Comparison of ENCODE assay signal across 7 mouse cellular contexts in the genomic region with DNA sequence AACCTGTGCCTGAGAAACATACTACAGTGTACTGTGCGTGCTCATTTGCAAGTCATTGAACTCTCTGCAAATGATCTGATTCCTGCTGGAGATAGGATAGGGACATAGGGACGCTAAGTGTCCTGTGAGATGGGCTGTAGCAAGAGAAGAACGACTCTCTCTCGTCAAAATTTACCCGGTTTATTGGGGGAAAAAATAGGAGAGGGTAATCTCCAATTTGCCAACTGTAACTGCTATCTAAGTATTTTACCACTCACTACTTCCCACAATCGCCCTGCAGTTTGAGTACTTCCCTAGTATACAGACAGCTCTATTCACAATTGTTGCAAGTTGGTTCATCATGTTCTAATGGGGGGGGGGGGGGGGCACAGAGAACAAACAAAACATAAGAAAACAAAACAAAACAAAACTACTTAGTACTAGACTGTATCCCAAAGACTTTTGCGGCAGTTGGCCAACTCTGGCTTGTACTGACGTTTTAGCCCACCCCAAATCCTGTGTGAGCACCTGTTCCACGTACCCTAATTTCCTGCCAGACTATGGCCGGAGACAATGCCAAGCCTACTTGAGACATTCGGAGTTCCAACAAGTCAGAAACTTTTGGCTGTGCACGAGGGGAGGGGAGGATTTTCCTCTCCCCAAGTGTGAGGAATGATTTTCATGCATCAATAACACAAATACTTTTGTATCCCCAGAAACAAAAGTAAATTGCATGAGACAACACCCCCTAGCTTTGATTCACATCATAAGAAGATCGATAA. TPM values are rescaled to one million over a fixed set of nuclear protein-coding genes. Genes with fewer than 3 reads are reported as not detected.
DNase-seq lines count a peak whose midpoint lies in the region; ATAC-seq and TF ChIP-seq lines count a peak whose summit lies in the region.

No protein-coding gene starts in this region.

- H3K9ac ChIP-seq in lung, embryonic 15.5 days: no peak overlapping the region
- peak overlapping the region; percentile 10 for H3K9ac ChIP-seq in forebrain, embryonic 14.5 days (ENCODE audit: low read length)
- H3K9ac ChIP-seq in liver, embryonic 12.5 days: no peak overlapping the region

- TF ChIP-seq POLR2A in thymus, adult 2 months (IDR thresholded peaks at IDR 0.05; ENCODE audit: control insufficient read depth, extremely low read depth, insufficient read depth, low read length, poor library complexity): no peak

- peak overlapping the region; percentile 74 for H3K4me3 ChIP-seq in lung, embryonic 15.5 days
- H3K4me3 ChIP-seq in forebrain, embryonic 14.5 days (ENCODE audit: low read depth, low read length): peak overlapping the region; percentile 68
- H3K4me3 ChIP-seq in liver, embryonic 12.5 days: peak overlapping the region; percentile 80
- H3K4me3 ChIP-seq in thymus, adult 2 months (ENCODE audit: control insufficient read depth, insufficient read depth, low read length): peak overlapping the region; percentile 50

- no peaks in the 10 kb centered on the region for H3K4me1 ChIP-seq in lung, embryonic 15.5 days
- 0 out of 2 replicates have a peak, but pooled peaks cover 2% of the 10 kb centered on the region for H3K4me1 ChIP-seq in forebrain, embryonic 14.5 days (ENCODE audit: control insufficient read depth, insufficient read depth, low read length)
- H3K4me1 ChIP-seq in liver, embryonic 12.5 days: peaks cover 37% of the 10 kb centered on the region
- H3K4me1 ChIP-seq in thymus, adult 2 months (replicated peaks; ENCODE audit: control insufficient read depth, insufficient read depth, low read length): 0 out of 2 replicates have a peak, but pooled peaks cover 2% of the 10 kb centered on the region

- ATAC-seq in lung, embryonic 15.5 days (ENCODE audit: borderline replicate concordance, extremely low read depth, low FRiP score, low TSS enrichment): no peak
- ATAC-seq in forebrain, embryonic 14.5 days: no peak
- no peak for ATAC-seq in liver, embryonic 12.5 days

- DNase-seq in lung, adult 18-20 months: no peak
- DNase-seq in forebrain, embryonic 14.5 days (ENCODE audit: low spot score): peak; percentile 2
- DNase-seq in thymus, adult 2 months: no peak
- no peak for DNase-seq in adrenal gland, postnatal 4 days (ENCODE audit: low spot score in 2 of 2)
- DNase-seq in right cerebral cortex, adult 18-20 months: no peak

- no peaks in the 10 kb centered on the region for H3K27me3 ChIP-seq in lung, embryonic 15.5 days
- no peaks in the 10 kb centered on the region for H3K27me3 ChIP-seq in forebrain, embryonic 14.5 days (replicated peaks; ENCODE audit: control insufficient read depth, insufficient read depth, low read length)
- no peaks in the 10 kb centered on the region for H3K27me3 ChIP-seq in liver, embryonic 12.5 days (replicated peaks)
- H3K27me3 ChIP-seq in thymus, adult 2 months (ENCODE audit: control insufficient read depth, insufficient read depth, low read length): no peaks in the 10 kb centered on the region

- no peaks in the 10 kb centered on the region for H3K9me3 ChIP-seq in lung, embryonic 15.5 days
- H3K9me3 ChIP-seq in forebrain, embryonic 14.5 days (replicated peaks; ENCODE audit: control insufficient read depth, low read length): no peaks in the 10 kb centered on the region
- no peaks in the 10 kb centered on the region for H3K9me3 ChIP-seq in liver, embryonic 12.5 days (replicated peaks)

- H3K4me2 ChIP-seq in lung, embryonic 15.5 days: peak overlapping the region; percentile 78
- peak overlapping the region; percentile 53 for H3K4me2 ChIP-seq in forebrain, embryonic 14.5 days (ENCODE audit: low read length)
- peak overlapping the region; percentile 96 for H3K4me2 ChIP-seq in liver, embryonic 12.5 days

- TF ChIP-seq CTCF in thymus, adult 2 months (IDR thresholded peaks at IDR 0.05; ENCODE audit: borderline replicate concordance, control insufficient read depth, extremely low read depth, insufficient read depth, low read length, poor library complexity): no peak

- no peak overlapping the region for H3K27ac ChIP-seq in lung, embryonic 15.5 days
- no peak overlapping the region for H3K27ac ChIP-seq in forebrain, embryonic 14.5 days (ENCODE audit: low read depth, low read length)
- H3K27ac ChIP-seq in liver, embryonic 12.5 days: no peak overlapping the region
- peak overlapping the region; percentile 48 for H3K27ac ChIP-seq in thymus, adult 2 months (ENCODE audit: control insufficient read depth, insufficient read depth, low read length)

- H3K36me3 ChIP-seq in lung, embryonic 15.5 days: no peaks in the 10 kb centered on the region
- H3K36me3 ChIP-seq in forebrain, embryonic 14.5 days (ENCODE audit: control insufficient read depth, insufficient read depth, low read length): no peaks in the 10 kb centered on the region
- H3K36me3 ChIP-seq in liver, embryonic 12.5 days: no peaks in the 10 kb centered on the region
- H3K36me3 ChIP-seq in thymus, adult 2 months (ENCODE audit: control insufficient read depth, insufficient read depth, low read length): no peaks in the 10 kb centered on the region

- WGBS in lung, embryonic 15.5 days: 34% methylated on average over 13 of the region's 13 CpGs
- 29% methylated on average over 13 of the region's 13 CpGs for WGBS in forebrain, embryonic 14.5 days
- 10% methylated on average over 13 of the region's 13 CpGs for WGBS in liver, embryonic 12.5 days (ENCODE audit: insufficient replicate concordance)
- WGBS in thymus, adult 2 months: 2% methylated on average over 13 of the region's 13 CpGs

RNA-seq across cellular contexts. Expression of a gene that starts 2.6 kb away (rescaled TPM):
- polyA plus RNA-seq in lung, embryonic 15.5 days (2015; fragmentation: Nextera tagmentation; extraction: Ambion mirVana): 2.6 and 3.8 TPM in 2 replicates
- polyA plus RNA-seq in forebrain, embryonic 14.5 days (2014; fragmentation: Nextera tagmentation; extraction: Ambion mirVana): 1.7 and 3.3 TPM in 2 replicates
- 1.6 and 1.9 TPM in 2 replicates for polyA plus RNA-seq in liver, embryonic 12.5 days (2016; fragmentation: Nextera tagmentation; extraction: Ambion mirVana)
- polyA plus RNA-seq in thymus, adult 2 months (2012; rRNA removed): 13.6 and 17.8 TPM in 2 replicates
- 10 to 100 TPM; 11.3 to 11.7 TPM for total RNA-seq in adrenal gland, postnatal 4 days (2021)
